Mouse (Mus musculus): Measurements from ENCODE around the gene Caml. TPM values are rescaled to one million over a fixed set of nuclear protein-coding genes. Genes with fewer than 3 reads are reported as not detected.
"Not testable (repeated sequence)": the region's sequence is repeated elsewhere in the genome, so short reads cannot be mapped to it uniquely, and the experiment has no call there.

The Caml gene
- total RNA-seq (2015; ENCODE audit: low replicate concordance), result 12.9 and 14.6 TPM in 2 replicates
- total RNA-seq (2017; ENCODE audit: low replicate concordance), result 6.4 and 26.3 TPM in 2 replicates

DNA sequence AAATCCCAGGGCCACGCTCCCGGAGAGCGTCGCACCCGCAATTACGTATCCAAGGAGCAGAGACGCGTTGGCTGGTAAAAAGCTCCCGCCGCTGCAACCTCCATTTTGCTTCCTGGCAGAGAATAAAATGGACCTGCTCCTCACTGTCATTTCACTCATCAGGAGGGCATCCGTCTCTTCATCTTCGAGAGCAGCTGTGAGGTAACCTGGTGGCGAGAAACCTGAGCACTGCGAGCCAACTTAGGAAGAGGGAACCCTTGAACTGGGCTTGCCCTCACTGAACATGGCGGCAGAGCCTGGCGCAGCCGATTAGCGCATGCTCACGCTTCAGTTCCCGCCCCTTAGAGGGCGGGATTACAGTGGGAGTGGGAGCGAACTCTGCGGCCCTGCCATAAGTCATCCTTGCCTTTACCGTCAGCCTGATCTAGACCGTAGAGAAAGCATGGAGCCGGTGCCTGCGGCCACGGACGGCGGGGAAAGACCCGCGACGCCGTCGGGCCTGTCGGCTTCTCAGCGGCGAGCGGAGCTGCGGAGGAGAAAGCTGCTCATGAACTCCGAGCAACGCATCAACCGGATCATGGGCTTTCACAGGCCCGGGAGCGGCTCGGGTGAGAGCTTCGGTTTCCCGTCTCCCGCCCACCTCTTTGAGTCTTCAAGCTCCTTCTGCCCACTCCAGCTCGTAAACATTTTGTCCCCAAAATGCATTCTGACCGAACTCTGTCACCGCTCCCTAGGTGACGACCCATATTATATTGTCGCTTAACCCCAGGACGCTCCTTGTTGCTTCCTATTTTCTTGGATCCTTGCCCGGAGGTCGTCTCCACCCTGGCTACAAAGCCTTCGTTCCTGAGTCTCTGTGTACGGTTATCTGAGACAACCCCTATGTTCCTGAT, at the start of gene Caml:
Caml (plus strand) TSS at position 357 of the 893 bp plus-strand sequence.
- ATAC-seq (replicated peaks; ENCODE audit: low FRiP score, poor library complexity, severe bottlenecking), result peak; percentile 98

DNA sequence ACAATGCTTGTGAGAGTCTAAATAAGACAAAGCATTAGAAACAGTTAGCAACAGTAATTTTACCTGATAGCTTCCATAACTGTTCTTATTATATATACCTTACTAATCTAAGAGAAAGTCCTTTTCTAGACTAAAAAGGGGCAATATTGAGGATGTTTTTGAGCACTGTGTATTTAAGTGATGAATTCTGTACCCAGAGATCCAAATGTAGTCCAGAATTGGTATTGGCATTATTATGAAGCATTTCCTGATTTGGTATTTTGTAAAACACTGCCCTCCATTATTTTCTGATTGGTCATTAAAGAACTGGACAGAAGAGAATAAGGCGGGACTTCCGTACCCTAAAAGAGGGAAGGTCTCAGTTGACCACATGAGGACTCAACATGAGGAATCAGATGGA, 49.4 kb upstream of the Caml start, which contains the start of gene Tmed9:
Tmed9 (plus strand) TSS at position 301 of the 400 bp plus-strand sequence.
- no peak for ATAC-seq (replicated peaks; ENCODE audit: low FRiP score, poor library complexity, severe bottlenecking)

DNA sequence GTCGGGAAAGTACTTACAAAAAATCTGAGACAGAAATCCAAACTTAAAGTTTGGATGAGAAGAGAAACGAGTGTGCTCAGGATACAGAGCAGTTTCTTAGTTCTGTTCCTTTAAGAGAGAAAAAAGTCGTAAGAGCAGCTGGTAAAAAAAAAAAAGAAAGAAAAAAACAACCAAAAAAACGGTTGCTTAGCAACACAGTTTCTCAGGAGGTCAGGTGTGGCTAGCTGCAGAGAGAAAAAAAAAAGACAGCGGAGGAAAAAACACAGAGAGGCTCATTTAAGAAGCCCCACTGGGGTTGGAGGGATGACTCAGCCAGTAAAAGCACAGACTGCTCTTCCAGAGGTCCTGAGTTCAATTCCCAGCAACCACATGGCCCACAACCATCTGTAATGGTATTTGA, 48.5 kb upstream of the Caml start:
- ATAC-seq (replicated peaks; ENCODE audit: low FRiP score, poor library complexity, severe bottlenecking), result no peak

DNA sequence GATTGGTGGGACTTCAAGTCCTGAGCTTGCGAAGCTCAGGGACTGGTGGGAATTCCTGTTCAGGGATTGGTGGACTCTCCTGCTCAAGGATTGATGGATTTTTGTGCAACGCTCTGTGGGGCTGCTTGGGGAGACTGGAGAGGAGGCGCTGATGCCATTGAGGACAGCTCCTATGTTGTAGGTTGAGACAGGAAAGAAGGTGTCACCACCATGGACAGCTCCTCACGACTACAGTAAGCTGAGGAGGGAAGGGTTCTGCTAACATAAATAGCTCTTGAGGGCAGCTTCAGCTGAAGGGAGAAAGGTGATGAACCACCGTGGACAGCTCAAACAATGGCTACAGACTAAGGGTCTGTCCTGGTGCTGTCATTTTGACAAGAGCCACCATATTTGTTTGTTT, 46.9 kb upstream of the Caml start:
- ATAC-seq (replicated peaks; ENCODE audit: low FRiP score, poor library complexity, severe bottlenecking), result no peak

DNA sequence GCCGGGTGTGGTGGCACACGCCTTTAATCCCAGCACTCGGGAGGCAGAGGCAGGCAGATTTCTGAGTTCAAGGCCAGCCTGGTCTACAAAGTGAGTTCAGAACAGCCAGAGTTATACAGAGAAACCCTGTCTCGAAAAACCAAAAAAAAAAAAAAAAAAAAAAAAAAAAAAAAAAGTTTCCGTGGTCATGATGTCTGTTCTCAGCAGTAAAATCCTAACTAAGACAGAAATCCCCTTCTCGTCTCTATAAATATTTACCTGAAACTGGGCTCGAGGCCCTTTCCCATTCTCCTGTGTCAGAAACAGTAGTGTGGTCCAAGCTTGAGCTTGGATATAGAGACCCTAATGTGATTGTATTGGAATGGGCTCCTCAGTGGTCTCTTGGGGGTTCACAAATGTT, 45.9 kb upstream of the Caml start:
- not testable (repeated sequence) for ATAC-seq (replicated peaks; ENCODE audit: low FRiP score, poor library complexity, severe bottlenecking)

DNA sequence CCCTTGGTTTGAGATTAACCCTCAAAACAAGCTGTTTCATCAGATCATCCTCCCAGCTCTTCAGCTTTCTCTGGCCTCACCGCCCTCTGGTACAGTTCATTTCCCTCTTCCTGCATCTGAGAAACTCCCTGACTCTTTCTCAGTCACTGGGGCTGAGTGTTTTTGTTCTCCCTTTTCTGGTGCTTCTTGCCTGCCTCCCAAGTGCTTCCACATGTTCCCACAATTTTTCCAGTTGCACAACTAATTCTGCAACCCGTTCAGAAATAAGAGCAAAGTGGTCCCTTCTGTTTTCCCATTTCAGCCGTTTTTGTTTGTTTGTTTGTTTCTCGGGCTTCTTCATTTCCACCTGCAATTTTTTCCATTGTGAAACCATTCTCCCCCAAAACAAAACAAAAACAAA, 44.7 kb upstream of the Caml start:
- ATAC-seq (replicated peaks; ENCODE audit: low FRiP score, poor library complexity, severe bottlenecking), result no peak

DNA sequence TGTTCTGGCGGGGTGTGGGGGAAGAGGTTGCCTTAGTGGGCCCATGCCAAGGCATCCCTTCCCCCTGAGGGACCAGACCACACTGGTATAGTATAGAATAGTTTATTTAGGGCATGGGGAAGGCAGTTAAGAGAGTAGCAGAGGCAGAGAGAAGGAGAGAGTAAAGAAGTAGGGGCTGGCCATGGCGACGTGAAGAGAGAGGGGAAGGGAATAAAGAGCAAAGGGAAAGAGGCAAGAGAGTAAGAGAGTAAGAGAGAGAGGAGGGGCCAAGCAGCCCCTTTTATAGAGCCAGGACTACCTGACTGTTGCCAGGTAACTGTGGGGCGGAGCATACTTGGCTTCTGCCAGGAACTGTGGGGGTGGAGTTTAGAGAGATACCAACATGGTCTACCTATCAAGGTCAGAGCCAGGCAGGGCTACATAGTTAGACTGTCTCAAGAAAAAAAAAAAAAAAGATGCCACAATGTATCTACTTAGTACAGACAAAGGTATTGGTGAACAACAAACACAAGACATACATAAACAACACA, 30.8 kb upstream of the Caml start:
- no peak for ATAC-seq (replicated peaks; ENCODE audit: low FRiP score, poor library complexity, severe bottlenecking)

DNA sequence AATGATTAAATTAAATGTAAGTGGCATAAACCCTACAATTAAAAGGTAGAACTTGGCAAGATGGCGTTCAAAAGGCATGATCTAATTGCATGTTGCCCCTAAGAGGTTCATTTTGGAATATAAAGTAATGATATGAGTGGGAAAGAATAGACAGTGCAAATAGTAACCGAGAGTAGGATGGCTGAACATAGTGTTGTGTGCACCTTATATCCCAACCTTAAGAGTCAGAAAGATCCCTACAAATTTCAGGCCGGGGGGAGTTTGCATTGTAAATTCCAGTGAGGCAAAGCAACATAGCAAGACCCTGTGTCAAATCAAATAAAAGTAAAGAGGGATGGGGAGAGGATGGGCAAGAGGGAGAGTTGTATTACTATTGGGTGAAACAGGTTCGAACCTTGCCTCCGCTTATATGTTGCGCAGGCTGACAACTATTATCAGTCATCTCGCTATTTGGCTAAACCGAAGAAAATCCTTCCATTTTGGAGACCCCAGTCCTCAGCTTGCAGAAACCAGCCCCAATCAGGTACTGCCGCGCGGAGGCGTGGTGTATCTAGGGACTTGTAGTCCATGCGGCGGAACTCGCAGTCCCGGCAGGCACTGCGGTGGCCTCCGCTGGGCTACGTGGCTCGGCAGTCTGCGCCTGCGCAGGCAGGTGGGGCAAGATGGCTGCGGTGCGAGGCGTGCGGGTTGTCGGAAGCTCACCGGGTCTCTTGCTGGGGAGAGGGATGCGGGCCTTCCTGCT, 30.1 kb upstream of the Caml start:
- ATAC-seq (replicated peaks; ENCODE audit: low FRiP score, poor library complexity, severe bottlenecking), result peak; percentile 100

DNA sequence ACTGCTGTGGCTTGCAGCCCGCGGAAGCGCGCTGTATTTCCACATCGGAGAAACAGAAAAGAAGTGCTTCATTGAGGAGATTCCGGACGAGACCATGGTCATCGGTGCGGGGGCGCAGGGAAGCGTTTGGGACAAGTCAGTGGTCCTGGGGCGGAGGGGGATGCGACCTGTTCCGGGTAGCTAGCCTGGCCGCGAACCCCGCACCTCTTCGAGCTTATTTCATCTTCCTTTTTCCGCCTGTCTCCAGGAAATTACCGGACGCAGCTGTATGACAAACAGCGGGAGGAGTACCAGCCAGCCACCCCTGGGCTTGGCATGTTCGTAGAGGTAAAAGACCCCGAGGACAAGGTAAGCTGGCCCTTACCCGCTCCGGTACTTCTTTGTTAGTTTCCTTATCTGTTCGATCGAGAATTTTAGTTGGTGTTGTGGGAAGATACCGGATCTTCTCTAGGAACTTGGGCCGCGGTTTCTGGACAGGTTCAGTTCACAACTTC, 29.5 kb upstream of the Caml start:
- peak; percentile 44 for ATAC-seq (replicated peaks; ENCODE audit: low FRiP score, poor library complexity, severe bottlenecking)

DNA sequence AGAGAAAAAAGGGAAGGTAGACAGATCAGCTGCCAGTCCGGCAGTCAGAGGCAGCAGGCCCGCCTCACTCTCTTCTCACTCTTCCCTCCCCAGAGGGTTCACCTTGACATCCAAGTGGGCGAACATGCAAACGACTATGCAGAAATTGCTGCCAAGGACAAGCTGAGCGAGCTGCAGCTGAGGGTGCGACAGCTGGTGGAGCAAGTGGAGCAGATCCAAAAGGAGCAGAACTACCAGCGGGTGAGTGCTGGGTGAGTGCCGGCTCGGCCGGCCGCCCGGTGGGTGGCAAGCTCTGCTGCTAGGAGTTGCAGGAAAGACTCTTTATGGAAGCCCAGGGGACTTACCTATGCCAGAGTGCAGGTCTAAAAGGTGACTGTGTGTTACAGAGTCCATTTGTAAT, 27.4 kb upstream of the Caml start:
- ATAC-seq (replicated peaks; ENCODE audit: low FRiP score, poor library complexity, severe bottlenecking), result no peak

DNA sequence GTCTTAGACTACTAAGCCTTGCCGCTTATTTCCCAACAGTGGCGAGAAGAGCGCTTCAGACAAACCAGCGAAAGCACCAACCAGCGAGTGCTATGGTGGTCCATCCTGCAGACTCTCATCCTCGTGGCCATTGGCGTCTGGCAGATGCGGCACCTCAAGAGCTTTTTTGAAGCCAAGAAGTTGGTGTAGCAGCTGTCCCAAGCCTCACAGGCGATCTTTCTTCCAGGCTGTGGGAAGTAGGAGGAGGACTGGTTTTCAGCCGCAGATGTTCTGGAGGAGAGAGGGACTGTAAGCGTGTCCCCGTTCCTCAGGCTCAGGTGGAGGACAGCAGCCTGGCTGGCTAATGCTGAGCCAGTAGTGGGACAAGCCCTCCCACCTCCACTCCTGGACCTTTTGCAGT, 26.0 kb upstream of the Caml start:
- ATAC-seq (replicated peaks; ENCODE audit: low FRiP score, poor library complexity, severe bottlenecking), result no peak

DNA sequence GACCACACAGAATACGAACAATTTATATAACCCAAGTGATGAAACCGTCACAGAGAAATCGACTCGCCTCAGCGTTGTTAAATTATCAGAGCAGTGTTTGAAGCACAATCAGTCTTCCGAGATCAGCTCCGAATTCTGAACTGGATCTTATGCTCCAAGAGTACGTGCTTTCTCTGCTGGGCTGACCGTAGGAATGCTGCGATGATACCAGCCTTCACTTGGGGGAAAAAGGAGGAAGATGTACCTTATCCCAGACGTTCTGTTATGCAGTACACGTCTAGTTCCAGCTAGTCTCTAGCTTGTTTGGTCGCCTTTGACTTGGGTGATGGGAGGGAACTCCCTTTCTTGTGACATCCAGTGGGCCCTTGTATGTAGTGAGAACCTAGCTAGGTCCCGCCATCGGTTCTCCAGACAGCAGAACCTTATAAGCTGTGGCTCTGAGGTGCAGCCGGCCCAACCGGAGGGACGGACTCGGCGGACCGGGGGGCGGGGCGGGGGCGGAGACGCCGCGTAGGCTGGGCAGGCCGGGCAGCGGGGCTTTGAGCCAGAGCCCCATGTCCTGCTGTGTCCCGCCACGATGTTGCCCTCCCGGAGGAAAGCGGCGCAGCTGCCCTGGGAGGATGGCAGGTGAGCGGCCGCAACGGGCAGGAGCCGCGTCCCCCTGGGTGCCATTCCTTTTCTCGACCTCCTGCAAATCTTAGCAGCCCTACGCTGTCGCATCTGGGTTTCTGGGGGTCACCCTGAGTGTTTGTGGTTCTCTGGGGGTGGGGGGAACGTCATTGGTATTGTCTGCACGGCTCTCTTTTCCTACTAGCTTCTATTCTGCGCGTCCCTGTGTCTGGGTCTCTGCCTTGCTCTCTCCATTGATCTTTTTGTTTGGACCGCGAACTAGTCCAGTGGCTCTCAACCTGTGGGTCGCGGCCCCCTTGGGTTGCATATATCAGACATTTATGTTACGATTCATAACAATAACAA, 23.0 kb upstream of the Caml start, which contains the start of gene B4galt7:
B4galt7 (plus strand) TSS at position 331 of the 975 bp plus-strand sequence.
- ATAC-seq (replicated peaks; ENCODE audit: low FRiP score, poor library complexity, severe bottlenecking), result peak; percentile 95

DNA sequence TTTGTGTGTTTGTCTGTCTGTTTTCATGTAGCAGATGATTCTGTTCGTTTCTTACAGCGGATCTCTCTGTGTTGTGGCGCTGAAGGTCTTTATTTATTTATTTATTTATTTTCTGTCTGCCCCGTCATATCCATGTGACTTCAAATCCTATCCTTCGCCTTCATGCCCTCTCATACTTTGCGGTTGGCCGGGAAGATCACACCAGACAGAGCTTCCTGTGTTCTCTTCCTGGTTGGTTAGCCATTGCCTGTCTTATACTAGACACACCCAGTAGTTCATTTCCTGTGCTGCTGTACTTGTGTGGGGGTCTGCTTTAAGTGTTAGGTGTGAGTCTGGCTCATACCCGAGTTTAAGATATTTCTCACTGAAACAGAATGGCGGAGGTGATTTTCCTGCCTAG, 22.1 kb upstream of the Caml start:
- no peak for ATAC-seq (replicated peaks; ENCODE audit: low FRiP score, poor library complexity, severe bottlenecking)

DNA sequence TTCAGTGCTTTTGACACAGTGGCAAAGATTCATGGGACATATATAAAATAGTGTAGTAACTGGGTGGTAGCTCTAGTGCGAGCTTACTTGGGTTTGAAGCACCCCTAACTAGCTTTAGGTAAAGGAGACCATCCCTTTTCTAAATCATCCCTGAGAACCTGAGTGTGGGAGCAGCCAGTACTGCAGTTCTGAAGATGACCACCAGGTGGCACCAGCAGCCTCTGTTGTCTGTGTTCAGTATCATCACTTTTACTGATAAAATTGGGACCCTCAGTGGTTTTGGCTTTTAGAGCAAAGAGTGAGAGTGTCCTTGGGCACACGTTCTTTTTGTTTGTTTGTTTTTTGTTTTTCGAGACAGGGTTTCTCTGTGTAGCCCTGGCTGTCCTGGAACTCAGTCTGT, 21.2 kb upstream of the Caml start:
- peak; percentile 58; the same call in 1 of the 2 replicates for ATAC-seq (replicated peaks; ENCODE audit: low FRiP score, poor library complexity, severe bottlenecking)

DNA sequence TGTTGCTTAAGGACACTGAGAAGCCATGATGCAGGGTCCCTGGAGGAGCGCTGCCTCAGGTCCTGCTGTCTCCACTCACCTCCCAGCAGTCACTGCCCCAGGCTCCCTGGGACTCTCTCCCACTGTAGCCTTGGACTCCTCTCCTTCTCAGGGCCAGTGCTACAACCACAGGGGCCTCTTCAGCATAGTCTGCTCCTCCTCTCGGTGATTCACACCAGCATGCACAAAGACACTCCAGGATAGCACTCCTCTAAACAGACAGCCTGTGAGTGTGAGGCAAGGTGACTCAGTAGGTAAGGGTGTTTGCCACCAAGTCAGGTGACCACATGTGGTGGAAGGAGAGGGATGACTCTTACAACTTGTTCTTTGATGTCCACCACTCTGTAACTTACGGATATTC, 18.2 kb upstream of the Caml start:
- no peak for ATAC-seq (replicated peaks; ENCODE audit: low FRiP score, poor library complexity, severe bottlenecking)

DNA sequence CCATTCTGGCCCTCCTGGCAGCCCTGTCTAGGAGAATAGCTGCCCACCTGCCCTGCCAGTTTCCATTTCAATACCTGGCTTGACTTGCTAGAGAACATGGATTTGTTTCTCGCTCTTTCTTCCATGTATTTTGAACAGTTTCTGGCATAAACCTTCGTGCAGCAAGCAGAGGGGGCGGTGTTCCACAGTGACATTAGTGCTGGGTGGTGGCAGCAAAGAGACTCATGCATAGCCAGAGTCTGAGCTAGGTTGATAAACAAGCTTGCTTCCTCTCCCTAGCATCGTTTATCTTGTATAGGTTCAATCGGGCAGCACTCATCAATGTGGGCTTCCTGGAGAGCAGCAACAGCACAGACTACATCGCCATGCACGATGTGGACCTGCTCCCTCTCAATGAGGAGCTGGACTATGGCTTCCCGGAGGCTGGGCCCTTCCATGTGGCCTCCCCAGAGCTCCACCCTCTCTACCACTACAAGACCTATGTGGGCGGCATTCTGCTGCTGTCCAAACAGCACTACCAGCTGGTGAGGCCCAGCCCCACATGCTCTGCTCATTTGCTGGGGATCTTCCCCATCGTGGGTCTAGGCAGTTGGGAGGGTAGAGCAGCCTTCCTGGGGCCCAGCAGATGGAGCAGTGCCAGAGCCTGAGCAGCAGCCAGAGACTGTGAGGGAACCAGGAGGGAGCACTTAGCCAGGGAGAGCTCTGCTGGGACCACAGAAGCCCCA, 15.7 kb upstream of the Caml start:
- ATAC-seq (replicated peaks; ENCODE audit: low FRiP score, poor library complexity, severe bottlenecking), result no peak

DNA sequence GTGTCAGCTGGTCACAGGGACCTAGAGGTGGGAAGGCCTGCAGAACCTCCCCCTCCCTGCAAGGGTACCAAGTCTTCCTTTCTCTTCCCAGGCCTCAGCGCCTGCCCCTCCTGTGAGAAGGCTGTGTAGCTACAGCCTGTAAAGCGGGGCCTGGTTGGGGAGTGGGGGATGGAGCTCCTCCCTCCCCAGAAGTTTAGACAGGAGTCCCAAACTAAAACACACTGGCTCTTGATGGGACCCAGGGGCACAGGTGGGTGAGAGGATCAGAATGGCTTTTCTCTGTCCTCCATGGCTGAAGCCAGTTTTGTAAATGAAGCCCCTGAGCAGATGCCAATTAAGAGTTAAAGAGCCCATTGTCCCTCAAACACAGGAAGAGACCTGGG, 15.2 kb upstream of the Caml start:
- no peak for ATAC-seq (replicated peaks; ENCODE audit: low FRiP score, poor library complexity, severe bottlenecking)

DNA sequence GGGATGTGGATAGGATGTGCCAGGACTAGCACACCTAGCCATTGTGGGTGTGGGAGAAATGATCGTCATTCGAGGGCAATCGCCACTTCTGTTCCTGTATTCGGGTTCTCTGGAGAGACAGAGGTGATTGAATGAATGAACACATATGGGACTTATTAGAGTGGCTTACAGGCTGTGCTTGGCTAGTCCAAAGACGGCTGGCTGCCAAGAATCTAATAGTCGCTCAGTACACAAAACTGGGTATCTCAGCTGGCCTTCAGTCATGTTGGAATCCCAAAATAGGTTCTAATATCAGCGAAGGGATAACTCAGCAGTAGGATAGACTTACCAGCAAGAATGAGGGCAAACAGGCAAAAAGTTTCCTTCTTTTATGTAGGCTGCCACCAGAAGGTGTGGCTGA, 10.8 kb upstream of the Caml start:
- no peak for ATAC-seq (replicated peaks; ENCODE audit: low FRiP score, poor library complexity, severe bottlenecking)

DNA sequence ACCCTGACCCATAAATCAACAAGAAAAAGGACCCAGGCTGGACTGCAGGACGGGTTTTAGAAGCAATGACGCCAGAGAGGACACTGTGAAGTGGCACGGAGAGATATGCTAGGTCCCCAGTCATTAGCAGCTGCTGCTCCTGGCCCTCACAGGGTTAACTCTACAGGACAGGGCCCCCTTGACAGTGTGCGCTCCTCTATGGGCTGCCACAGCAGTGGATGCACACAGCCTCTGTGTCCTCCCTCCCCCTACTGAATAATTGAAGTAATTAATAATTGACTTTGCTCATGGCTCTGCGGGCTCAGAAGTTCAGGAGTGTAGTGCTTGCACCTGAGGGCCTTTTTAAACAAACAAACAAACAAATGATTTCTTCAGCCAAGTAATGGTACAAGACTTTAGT, 9.3 kb upstream of the Caml start:
- no peak for ATAC-seq (replicated peaks; ENCODE audit: low FRiP score, poor library complexity, severe bottlenecking)

All from erythroblast, adult 5-6 weeks (primary cell).